Mouse (Mus musculus) megakaryocyte-erythroid progenitor cell, adult 5-6 weeks (primary cell): ENCODE measurements around the gene Mmgt2. TPM values are rescaled to one million over a fixed set of nuclear protein-coding genes. Genes with fewer than 3 reads are reported as not detected.

Experiments used
- ATAC-seq: replicated peaks from 2 replicates; pipeline ENCODE4 v1.8.0; 2016; ENCODE audit warnings: mild to moderate bottlenecking, inconsistent platforms; ENCODE audit not compliant: severe bottlenecking, poor library complexity, low FRiP score, low TSS enrichment
- total RNA-seq, 2 experiments: library from RNA; stranded (forward) in 1 of 2; stranded (reverse) in 1 of 2; fragments of 200-1000, 215-1000 nt in 1 of 2; fragments of >200 nt in 1 of 2; fragmentation: Nextera tagmentation in 1 of 2; gene quantifications; 2 replicates each; pipeline ENCODE4 v1.2.3; 2014 to 2017

The Mmgt2 gene
- total RNA-seq, 2 experiments from 2014 or later, result 14.8 to 16.4 TPM

DNA sequence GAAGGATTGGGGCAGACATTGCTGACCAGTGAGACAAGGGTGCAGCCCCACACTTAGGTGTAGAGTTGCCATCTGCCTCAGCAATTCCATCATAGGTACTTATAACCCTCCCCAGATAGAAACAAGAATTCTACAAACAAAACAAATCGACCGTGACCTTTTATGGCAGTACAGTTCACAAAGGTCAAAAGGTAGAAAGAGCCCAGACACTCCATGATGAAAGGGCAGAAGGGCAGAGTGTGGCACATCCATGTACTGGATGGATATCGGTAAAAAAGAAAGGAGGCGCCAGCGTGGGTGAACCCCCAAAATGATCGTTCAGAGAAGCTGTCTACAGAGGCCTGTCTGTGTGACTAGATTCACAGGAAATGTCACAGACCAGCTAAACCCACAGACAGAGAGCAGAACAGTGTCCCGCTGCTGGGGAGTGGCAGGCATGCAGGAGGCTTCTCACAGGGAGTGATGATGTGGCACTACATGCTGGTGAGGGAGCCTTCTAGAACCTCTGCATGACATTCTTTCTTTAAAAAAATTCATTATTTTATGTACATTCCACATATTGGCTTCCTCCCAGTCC, 30.4 kb downstream of the Mmgt2 start:
- ATAC-seq, result no peak

DNA sequence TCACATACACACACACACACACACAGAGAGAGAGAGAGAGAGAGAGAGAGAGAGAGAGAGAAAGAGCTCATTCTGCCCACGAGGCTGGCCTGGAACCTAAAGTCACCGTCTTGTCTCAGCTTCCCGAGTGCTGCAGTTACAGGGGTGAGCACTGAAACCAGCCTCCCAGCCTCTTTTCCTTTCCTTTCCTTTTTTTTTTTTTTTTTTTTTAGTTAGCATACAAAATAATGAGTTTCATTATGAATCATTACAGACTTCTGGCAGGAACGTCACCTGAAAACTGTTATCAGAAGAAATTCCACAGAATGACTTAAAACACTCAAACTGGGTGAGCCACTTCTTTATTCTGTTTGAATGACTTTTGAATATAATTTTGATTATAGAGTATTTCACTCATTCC, 31.5 kb downstream of the Mmgt2 start:
- no peak for ATAC-seq

DNA sequence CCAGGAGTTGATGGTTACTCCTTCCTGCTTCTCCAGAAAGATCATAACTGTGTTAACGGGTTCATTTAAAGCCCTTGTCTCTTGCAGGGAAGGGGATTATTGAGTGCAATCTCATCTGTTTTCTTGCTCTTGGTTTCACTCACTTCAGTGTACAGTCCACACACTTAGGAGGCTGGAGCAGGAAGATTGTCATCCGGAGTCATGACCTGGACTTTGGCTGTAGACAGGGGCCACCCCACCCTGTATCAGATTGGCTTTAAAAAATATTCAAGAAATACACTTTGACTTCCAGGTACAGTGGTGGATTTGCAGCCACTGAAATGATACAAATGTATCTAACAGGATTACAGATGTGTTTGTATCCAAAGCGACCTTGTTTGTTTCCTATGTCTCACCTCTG, 43.1 kb downstream of the Mmgt2 start:
- ATAC-seq, result no peak

DNA sequence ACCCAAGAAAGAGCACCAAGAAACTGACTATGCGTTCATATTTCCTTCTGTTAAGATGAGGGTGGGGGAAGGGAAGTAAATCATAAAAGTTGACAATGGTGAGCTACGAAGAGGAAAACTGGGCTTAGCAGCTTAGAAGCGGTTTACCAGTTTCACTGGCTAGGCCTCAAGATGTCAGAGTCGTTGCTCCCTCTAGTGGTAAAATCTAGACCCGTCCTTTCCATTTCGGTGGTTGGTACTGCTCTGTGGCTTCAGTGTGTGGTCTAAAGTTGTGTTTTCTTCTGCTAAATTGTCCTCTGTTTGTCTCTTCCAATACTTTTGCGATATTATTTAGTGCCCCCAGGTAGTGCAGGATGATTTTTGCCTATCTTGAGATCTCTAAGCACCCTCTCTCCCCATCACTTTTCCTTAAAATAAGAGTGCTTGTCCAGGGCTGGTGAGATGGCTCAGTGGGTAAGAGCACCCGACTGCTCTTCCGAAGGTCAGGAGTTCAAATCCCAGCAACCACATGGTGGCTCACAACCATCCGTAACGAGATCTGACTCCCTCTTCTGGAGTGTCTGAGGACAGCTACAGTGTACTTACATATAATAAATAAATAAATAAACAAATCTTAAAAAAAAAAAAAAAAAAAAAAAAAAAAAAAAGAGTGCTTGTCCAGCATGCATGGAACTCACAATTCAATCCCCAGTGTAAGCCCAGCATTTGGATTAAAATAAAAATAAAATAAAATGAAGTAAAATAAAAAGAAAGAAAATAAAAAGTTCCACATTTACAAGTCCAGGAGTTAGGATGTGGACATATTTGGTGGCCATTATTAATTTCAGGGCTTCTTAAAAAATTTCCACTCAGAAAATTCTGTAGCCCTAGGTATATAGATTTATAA, 45.1 kb downstream of the Mmgt2 start:
- peak; percentile 79 for ATAC-seq

DNA sequence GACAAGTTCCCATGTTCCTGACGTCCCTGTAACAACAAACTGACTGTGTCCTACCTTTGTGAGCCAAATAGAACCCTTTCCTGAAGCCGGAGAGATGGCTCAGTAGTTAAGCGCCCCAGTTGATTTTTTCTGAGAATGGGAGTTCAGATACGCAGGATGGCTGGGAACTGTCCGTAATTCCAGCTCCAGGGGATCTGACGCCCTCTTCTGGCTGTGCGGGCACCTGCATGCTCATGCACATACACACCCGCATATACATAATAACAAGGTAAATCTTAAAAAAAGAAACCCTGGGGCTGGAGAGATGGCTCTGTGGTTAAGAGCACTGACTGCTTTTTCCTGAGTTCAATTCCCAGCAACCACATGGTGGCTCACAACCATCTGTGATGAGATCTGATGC, 46.7 kb downstream of the Mmgt2 start:
- ATAC-seq, result no peak

DNA sequence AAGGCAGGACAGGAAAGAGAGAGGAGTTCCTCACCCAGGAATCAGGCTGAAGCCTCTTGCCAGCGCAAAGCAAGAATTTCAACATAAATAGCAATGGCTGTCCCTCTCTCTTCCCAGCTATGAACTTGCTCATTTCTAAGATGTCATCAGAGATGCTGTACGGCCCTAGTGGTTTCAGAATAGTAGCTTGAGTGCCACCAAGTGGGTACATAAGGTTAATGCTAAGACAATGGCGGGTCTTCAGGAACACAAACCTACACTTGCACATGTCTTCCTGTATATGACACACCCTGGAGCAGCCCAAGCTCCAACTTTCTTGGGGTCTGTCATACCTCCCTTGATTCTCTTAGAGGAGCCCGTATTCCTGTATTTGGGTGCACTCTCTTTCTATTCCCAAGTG, 51.3 kb downstream of the Mmgt2 start:
- ATAC-seq, result peak; percentile 74

DNA sequence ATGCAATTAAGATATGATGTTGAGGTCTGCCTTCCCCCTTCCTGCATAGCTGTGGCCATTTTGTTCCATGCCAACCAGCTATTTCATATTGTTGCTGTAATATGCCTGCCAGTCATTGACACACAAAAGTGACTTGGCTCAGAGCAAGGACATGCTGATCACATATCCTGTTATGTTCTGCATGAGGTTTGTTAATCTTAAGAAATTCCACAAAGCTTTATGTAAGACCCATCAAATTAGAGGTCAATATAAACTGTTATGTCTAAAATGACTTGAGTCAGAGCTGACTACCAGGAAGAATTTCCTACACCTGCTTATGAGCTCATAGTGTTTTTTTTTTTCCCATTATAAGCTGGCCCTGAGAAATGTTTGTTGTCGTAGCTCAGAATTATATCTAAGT, 52.8 kb downstream of the Mmgt2 start:
- ATAC-seq, result no peak

DNA sequence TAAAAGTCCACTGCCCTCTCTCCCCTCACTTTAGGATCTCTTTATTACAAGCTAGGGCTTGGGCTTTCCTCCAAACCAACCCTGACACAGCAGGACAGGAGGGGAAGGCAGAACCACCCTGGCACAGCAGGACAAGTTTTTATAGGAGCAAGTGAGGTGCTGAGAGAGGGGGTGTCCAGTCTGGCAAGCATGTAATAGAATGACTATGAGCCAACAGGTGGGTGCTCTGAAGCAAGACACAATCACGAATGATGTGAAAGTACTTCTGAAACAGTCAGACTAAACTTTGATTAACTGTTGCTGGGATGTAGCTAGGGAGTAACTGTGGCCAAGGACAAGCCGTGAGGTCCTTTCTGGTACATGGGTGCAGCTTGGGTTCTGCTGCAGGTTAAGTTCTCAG, 57.7 kb downstream of the Mmgt2 start:
- ATAC-seq, result no peak

DNA sequence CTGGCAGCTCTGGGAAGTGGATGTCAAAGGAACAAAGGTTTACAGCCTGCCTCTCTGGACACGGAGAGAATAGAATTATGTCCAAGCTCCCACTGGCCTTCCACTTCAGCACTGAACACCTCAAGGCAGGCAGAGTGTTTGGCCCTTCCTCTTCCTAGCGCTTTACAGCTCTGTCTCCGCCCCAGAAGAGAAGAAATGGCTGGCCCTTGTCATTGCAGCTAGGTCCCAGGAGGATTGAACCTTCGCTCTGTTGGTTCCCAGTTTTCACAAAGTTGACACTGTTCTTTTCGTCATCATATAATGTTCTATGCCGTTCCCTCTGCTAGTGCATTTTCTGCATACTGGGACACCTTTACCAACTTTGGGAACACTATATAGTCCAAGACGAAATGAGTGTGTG, 59.8 kb downstream of the Mmgt2 start:
- no peak for ATAC-seq

DNA sequence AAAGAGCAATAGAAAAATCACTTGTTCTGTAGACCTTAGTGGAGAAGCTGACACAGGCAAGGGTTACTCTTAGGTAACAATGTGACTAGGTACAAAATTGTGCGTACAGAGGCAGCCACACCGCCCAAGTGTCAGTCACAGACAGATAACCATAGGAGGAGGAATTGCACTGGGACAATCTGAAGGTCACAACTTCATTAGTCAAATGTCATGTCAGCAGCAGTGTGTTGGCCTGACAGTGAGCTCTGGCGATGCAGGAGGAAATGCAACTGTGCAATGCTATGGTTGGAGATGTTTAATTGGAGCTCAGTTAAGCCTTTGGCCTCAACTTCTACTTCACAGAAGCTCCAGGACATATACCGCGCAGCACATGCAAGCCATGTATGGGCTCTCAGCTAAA, 62.2 kb downstream of the Mmgt2 start:
- ATAC-seq, result no peak

Other genes starting within 250 kb of the Mmgt2 start
- gene Pigl, start 190.2 kb upstream of the Mmgt2 start, total RNA-seq (2014; fragmentation: Nextera tagmentation), result 10.6 and 12.0 TPM in 2 replicates
- gene Pigl, start 190.2 kb upstream of the Mmgt2 start, total RNA-seq (2017), result 2.0 and 3.2 TPM in 2 replicates
- gene Ncor1, start 190.1 kb upstream of the Mmgt2 start, total RNA-seq (2014; fragmentation: Nextera tagmentation), result 282 and 352 TPM in 2 replicates
- 261 and 277 TPM in 2 replicates for gene Ncor1, start 190.1 kb upstream of the Mmgt2 start, total RNA-seq (2017)
- 113 and 115 TPM in 2 replicates for gene Cenpv, start 109.4 kb upstream of the Mmgt2 start, total RNA-seq (2014; fragmentation: Nextera tagmentation)
- 56.1 and 64.9 TPM in 2 replicates for gene Cenpv, start 109.4 kb upstream of the Mmgt2 start, total RNA-seq (2017)
- gene Ubb, start 97.5 kb upstream of the Mmgt2 start, total RNA-seq (2014; fragmentation: Nextera tagmentation), result 729 and 731 TPM in 2 replicates
- gene Ubb, start 97.5 kb upstream of the Mmgt2 start, total RNA-seq (2017), result 1,059 and 1,094 TPM in 2 replicates
- 31.3 and 45.4 TPM in 2 replicates for gene Trpv2, start 74.2 kb upstream of the Mmgt2 start, total RNA-seq (2014; fragmentation: Nextera tagmentation)
- gene Trpv2, start 74.2 kb upstream of the Mmgt2 start, total RNA-seq (2017), result 12.2 and 25.6 TPM in 2 replicates
- 2.1 and 3.1 TPM in 2 replicates for gene Lrrc75a, start 141 bp upstream of the Mmgt2 start, total RNA-seq (2014; fragmentation: Nextera tagmentation)
- 0.99 and 1.8 TPM in 2 replicates for gene Lrrc75a, start 141 bp upstream of the Mmgt2 start, total RNA-seq (2017)
- gene Zfp287, start 83.2 kb downstream of the Mmgt2 start, total RNA-seq (2014; fragmentation: Nextera tagmentation), result 0.13 and 0.67 TPM in 2 replicates
- gene Zfp287, start 83.2 kb downstream of the Mmgt2 start, total RNA-seq (2017), result 0.88 TPM in 1 of 2 replicates, not detected in the other
- not detected in 2 replicates for gene Gm10428, start 104.4 kb downstream of the Mmgt2 start, total RNA-seq (2014; fragmentation: Nextera tagmentation)
- gene Gm10428, start 104.4 kb downstream of the Mmgt2 start, total RNA-seq (2017), result not detected in 2 replicates
- gene Zfp286, start 140.8 kb downstream of the Mmgt2 start, total RNA-seq (2014; fragmentation: Nextera tagmentation), result 1.8 and 2.6 TPM in 2 replicates
- gene Zfp286, start 140.8 kb downstream of the Mmgt2 start, total RNA-seq (2017), result 0.57 TPM in 1 of 2 replicates, not detected in the other
- 7.5 and 9.7 TPM in 2 replicates for gene Trim16, start 171.6 kb downstream of the Mmgt2 start, total RNA-seq (2014; fragmentation: Nextera tagmentation)
- 5.5 and 8.4 TPM in 2 replicates for gene Trim16, start 171.6 kb downstream of the Mmgt2 start, total RNA-seq (2017)
- gene Fbxw10, start 198.4 kb downstream of the Mmgt2 start, total RNA-seq (2014; fragmentation: Nextera tagmentation), result 2.4 TPM in 1 of 2 replicates, not detected in the other
- gene Fbxw10, start 198.4 kb downstream of the Mmgt2 start, total RNA-seq (2017), result 0.91 and 2.3 TPM in 2 replicates
- gene Tvp23b, start 230.8 kb downstream of the Mmgt2 start, total RNA-seq (2014; fragmentation: Nextera tagmentation), result 25.3 and 32.2 TPM in 2 replicates
- gene Tvp23b, start 230.8 kb downstream of the Mmgt2 start, total RNA-seq (2017), result 47.2 and 68.9 TPM in 2 replicates